Mouse (Mus musculus): Measurements from ENCODE around the gene 4931414P19Rik.
A peak's percentile ranks its signal among the peaks of the same experiment; 100 is the strongest.
"Not testable (repeated sequence)": the region's sequence is repeated elsewhere in the genome, so short reads cannot be mapped to it uniquely, and the experiment has no call there.

4931414P19Rik gene

DNA sequence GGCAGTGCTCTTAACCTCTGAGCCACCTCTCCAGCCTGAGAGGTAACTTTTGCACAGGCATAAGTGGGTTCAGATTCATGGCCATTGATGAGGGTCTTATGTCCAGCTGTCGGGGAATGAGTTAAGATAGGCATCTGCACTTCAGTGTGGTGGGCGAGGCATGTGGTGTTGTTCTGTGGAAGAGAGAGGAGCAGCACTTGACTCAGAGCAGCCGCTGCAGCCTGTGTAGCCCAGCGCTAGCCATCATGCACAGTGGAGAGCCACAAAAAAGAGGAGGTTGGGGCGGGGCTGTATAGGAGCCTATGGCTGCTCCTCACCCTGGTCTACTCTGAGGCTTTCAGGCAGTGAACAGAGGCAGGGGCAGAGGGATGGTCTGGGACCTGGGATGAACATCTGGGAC, 22.3 kb upstream of the 4931414P19Rik start:
- DNase-seq (ENCODE audit: low spot score in 2 of 2): no peak

- no peak for DNase-seq (ENCODE audit: low spot score in 2 of 2)
These were observed 19.2 kb upstream of the 4931414P19Rik start for GRCm38 (mm10) chr14:54624976-54625375.

- DNase-seq (ENCODE audit: low spot score in 2 of 2): no peak
These were observed 17.5 kb upstream of the 4931414P19Rik start for GRCm38 (mm10) chr14:54623334-54623733.

DNA sequence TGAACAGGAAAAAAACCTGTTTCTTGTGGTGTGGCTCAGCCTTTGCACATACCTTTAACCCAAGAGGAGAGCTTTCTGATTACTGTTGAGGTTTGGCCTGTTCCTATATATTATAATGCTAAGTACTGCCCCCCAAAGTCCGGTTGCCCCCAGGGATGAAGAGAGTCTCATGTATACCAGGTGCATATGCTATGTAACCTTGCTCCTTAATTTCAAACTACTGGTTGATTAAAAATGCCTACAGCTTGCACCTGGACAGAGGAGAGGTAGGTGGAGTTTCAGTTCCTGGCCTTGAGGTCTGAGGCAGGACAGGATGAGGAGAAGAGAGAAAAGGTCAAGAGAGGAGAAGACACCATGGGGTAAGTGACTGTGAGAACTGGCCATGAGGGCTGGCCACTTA, 15.3 kb upstream of the 4931414P19Rik start, which contains the start of gene Psmb11:
Psmb11 (plus strand) TSS at position 301 of the 400 bp plus-strand sequence.
- no peak for DNase-seq (ENCODE audit: low spot score in 2 of 2)

DNA sequence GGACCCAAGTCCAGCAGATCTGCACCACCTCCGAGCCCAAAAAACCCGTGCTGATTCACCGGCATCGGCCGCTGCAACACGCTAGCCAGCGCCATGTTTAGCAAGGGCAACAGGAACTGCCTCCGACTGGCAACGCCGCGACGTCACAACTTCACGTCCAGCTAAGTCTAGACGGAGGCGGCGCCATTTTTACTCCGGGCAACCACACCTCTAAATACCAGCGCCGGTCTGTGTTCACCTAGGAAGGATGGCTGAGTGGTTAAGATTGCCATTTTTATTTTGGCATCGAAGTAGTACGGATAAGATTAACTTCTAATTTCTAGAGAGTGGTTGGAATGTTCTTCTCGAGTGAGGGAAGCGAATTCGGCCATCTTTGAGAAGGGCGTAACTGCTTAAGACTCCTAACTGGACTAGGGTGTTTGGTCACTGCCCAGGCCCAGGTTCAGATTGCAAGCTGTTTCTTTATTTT, 12.1 kb upstream of the 4931414P19Rik start, which contains the start of gene Psmb5:
Psmb5 (minus strand) TSS at position 126 of the 469 bp plus-strand sequence.
- DNase-seq (ENCODE audit: low spot score in 2 of 2): peak in 1 of 2 experiments; percentile 92

- no peak for DNase-seq (ENCODE audit: low spot score in 2 of 2)
These were observed 11.5 kb upstream of the 4931414P19Rik start for GRCm38 (mm10) chr14:54617152-54617896.

- DNase-seq (ENCODE audit: low spot score in 2 of 2): no peak
These were observed 10.5 kb upstream of the 4931414P19Rik start for GRCm38 (mm10) chr14:54616226-54616825.

DNA sequence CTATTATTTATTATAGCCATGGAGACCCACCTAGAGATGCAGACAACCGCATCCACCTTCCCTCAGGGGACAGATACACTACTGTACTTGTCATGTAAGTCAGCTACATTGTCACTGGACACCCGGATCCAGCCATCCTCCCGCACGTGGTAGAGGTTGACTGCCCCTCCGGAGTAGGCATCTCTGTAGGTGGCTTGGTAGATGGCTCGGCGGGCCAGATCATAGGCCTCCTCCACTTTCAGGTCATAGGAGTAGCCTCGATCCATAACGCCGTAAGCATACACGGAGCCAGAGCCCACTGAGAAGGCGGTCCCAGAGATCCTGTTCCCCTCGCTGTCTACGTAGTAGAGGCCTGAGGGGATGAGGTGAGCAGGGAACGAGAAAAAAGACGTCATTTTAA, 8.3 kb upstream of the 4931414P19Rik start:
- DNase-seq (ENCODE audit: low spot score in 2 of 2): not testable (repeated sequence)

DNA sequence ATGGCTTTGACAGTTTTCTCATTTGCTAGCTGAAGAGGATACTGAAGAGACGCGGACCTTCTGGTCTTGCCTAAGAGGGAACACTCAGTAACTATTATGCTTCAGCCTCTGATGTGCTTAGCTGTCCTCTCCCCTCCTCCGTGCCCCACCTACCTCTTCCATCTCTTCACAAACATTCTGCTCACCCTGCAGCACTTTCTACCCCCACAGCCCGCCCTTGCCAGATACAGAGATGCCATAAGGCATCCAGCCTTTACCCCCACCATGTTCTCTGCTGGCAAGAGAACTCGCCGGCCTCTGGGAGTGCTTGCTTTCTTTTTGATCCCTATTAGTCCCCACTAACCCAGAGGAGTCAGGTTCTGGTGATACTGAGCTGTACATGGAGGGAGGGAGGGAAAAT, 4.9 kb upstream of the 4931414P19Rik start:
- peak in 1 of 2 experiments; percentile 66 for DNase-seq (ENCODE audit: low spot score in 2 of 2)

- no peak for DNase-seq (ENCODE audit: low spot score in 2 of 2)
These were observed 4.2 kb upstream of the 4931414P19Rik start for GRCm38 (mm10) chr14:54609962-54610361.

GRCm38 (mm10) chr14:54609245-54609644, 3.5 kb upstream of the 4931414P19Rik start:
- DNase-seq (ENCODE audit: low spot score in 2 of 2): no peak

DNA sequence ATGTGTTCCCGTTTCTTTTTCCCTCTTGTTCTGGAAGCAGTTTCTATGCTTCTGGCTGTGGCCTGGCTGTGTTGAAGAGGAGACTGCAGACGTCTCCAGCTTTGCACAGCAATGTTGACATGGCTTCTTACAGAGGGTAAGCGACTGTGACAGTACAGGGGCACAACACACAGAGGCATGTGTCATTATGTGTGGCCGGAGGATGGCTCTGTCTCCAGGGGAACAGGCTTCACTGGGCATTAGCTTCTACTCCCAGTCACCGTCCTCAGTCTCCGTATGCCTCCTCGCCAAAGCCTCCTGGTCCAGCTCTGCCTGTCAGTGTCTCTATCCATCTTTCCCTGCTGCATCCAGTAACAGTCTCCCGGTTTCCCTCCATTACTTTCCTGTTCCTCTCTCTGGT, 1.4 kb upstream of the 4931414P19Rik start:
- DNase-seq (ENCODE audit: low spot score in 2 of 2): no peak

GRCm38 (mm10) chr14:54603686-54604085, 2.1 kb downstream of the 4931414P19Rik start:
- DNase-seq (ENCODE audit: low spot score in 2 of 2): no peak

- peak; percentile 90 to 97 for DNase-seq (ENCODE audit: low spot score in 2 of 2)
These were observed 2.6 kb downstream of the 4931414P19Rik start for GRCm38 (mm10) chr14:54603038-54603654.

DNA sequence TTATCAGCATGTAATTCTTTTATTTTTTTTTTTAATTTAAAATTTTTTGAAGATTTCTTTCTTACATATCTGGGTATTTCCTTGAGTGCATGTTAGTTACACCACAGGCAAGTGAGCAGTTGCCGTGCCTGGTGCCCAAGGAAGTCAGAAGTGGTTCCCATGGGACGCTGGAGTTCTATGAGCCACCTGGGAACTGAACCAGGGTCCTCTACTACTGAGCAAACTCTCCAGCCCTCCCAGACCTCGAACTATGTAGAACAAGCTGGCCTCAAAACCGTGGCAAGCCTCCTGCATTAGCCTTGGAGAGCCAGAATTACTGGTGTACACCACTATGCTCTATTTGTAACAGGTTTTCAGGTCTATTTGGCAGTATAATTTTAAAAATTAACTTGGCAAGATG, 3.2 kb downstream of the 4931414P19Rik start:
- DNase-seq (ENCODE audit: low spot score in 2 of 2): no peak

DNA sequence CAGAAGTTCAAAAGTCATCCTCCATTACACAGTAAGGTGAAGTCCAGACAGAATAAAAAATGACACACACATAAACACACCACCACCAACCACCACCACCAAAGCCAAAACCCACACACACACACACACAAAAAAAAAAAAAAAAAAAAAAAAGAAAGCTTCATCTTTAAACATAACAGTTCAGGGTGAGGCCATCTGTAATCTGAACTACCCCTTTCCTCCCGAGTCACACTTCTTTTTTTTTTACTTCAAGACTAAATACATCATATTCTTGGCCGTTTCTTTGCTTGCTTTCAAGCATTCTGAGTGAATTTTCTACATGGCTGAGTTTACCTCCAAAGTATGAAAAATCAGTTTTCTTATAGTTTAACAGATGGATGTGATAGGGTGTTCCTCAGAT, 4.2 kb downstream of the 4931414P19Rik start:
- no peak for DNase-seq (ENCODE audit: low spot score in 2 of 2)

GRCm38 (mm10) chr14:54597084-54597483, 8.7 kb downstream of the 4931414P19Rik start:
- DNase-seq (ENCODE audit: low spot score in 2 of 2): no peak

- peak in 1 of 2 experiments; percentile 54 for DNase-seq (ENCODE audit: low spot score in 2 of 2)
These were observed 11.0 kb downstream of the 4931414P19Rik start for GRCm38 (mm10) chr14:54594631-54595414.

GRCm38 (mm10) chr14:54594055-54594454, 11.7 kb downstream of the 4931414P19Rik start:
- no peak for DNase-seq (ENCODE audit: low spot score in 2 of 2)

DNA sequence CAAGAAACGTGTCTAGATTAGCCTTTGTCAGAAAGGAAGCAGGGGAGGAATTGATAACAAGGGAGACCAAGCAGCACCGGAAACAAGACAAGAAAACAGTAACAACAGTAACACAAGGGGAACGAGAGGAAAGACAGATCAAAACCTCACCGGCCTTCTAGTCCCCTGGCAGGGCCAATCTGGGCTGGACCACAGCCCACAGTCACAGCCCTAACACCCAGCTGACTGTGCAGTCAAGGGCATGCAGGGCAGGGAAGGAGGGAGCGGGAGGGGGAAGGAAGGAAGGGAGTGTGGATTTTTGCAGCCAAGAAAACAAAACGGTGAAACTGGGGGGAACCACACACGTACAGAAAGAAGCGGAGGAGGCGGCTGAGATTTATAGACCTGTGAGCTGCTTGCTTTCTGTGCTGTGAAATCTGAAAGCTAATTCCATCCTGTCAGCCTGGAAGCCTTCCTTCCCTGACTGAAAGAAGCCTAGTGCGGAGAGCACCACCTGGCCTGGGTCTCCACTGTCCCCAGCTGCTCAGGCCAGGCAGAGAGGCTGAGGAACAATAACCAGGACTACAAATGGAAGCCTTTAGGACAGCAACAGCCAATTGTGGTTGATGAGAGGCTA, 13.4 kb downstream of the 4931414P19Rik start:
- peak in 1 of 2 experiments; percentile 60 for DNase-seq (ENCODE audit: low spot score in 2 of 2)

- no peak for DNase-seq (ENCODE audit: low spot score in 2 of 2)
These were observed 14.7 kb downstream of the 4931414P19Rik start for GRCm38 (mm10) chr14:54591056-54591455.

All from left cerebral cortex, adult 9 months (tissue).